Mouse (Mus musculus): ENCODE results near the gene Zfp704. TPM values are rescaled to one million over a fixed set of nuclear protein-coding genes. Genes with fewer than 3 reads are reported as not detected.

Gene Zfp704
- 0.30 TPM for polyA plus RNA-seq (2017; shearing (Covaris generic))

GRCm38 (mm10) chr3:9609581-9610341 lies at the start of gene Zfp704:
TSS of gene Zfp704 (minus strand) at chr3:9610085.

